Mouse (Mus musculus): Measurements from ENCODE around the gene Pfdn4. TPM values are rescaled to one million over a fixed set of nuclear protein-coding genes. Genes with fewer than 3 reads are reported as not detected.
A peak's percentile ranks its signal among the peaks of the same experiment; 100 is the strongest.

Pfdn4 gene
- polyA plus RNA-seq, 1 experiment from 2014 or later = 142 TPM

GRCm38 (mm10) chr2:170487202-170487601, 9.0 kb upstream of the Pfdn4 start:
- no peak overlapping the region for H3K4me3 ChIP-seq (replicated peaks; ENCODE audit: low read depth, low read length)
- H3K9ac ChIP-seq (replicated peaks; ENCODE audit: low read length) = no peak overlapping the region
- whole genome bisulfite sequencing = 54% methylated on average over 7 of the region's 7 CpGs
- no peaks in the 10 kb centered on the region for H3K27me3 ChIP-seq (ENCODE audit: control insufficient read depth, insufficient read depth, low read length)
- peak; percentile 67 for DNase-seq
- no peak for ATAC-seq (ENCODE audit: low FRiP score, low TSS enrichment)
- no peaks in the 10 kb centered on the region for H3K36me3 ChIP-seq (ENCODE audit: control insufficient read depth, insufficient read depth, low read length)
- 0 out of 2 replicates have a peak overlapping the region, but pooled peaks have one; percentile 8 for H3K27ac ChIP-seq (replicated peaks; ENCODE audit: low read depth, low read length)
- H3K4me2 ChIP-seq (ENCODE audit: low read length) = peak overlapping the region; percentile 29; the same call in 1 of the 2 replicates
- H3K4me1 ChIP-seq (ENCODE audit: control insufficient read depth, insufficient read depth, low read length) = no peaks in the 10 kb centered on the region
- no peaks in the 10 kb centered on the region for H3K9me3 ChIP-seq (ENCODE audit: control insufficient read depth, low read length)

GRCm38 (mm10) chr2:170487890-170488502, 8.2 kb upstream of the Pfdn4 start:
- no peaks in the 10 kb centered on the region for H3K9me3 ChIP-seq (ENCODE audit: control insufficient read depth, low read length)
- no peak overlapping the region for H3K9ac ChIP-seq (replicated peaks; ENCODE audit: low read length)
- no peaks in the 10 kb centered on the region for H3K36me3 ChIP-seq (ENCODE audit: control insufficient read depth, insufficient read depth, low read length)
- H3K27me3 ChIP-seq (ENCODE audit: control insufficient read depth, insufficient read depth, low read length) = no peaks in the 10 kb centered on the region
- H3K27ac ChIP-seq (replicated peaks; ENCODE audit: low read depth, low read length) = no peak overlapping the region
- DNase-seq (peak; percentile 73), ATAC-seq (ENCODE audit: low FRiP score, low TSS enrichment) (no peak)
- no peaks in the 10 kb centered on the region for H3K4me1 ChIP-seq (ENCODE audit: control insufficient read depth, insufficient read depth, low read length)
- H3K4me2 ChIP-seq (ENCODE audit: low read length) = peak overlapping the region; percentile 29
- H3K4me3 ChIP-seq (replicated peaks; ENCODE audit: low read depth, low read length) = no peak overlapping the region
- 44% methylated on average over 26 of the region's 26 CpGs for WGBS

- H3K27me3 ChIP-seq (ENCODE audit: control insufficient read depth, insufficient read depth, low read length) = peaks cover 42% of the 10 kb centered on the region
- no peak overlapping the region for H3K4me2 ChIP-seq (ENCODE audit: low read length)
- H3K4me3 ChIP-seq (replicated peaks; ENCODE audit: low read depth, low read length) = no peak overlapping the region
- peaks cover 7% of the 10 kb centered on the region; the same call in 1 of the 2 replicates for H3K4me1 ChIP-seq (ENCODE audit: control insufficient read depth, insufficient read depth, low read length)
- no peaks in the 10 kb centered on the region for H3K36me3 ChIP-seq (ENCODE audit: control insufficient read depth, insufficient read depth, low read length)
- WGBS = 5% methylated on average over 31 of the region's 31 CpGs
- no peak overlapping the region for H3K27ac ChIP-seq (replicated peaks; ENCODE audit: low read depth, low read length)
- DNase-seq = peak; percentile 47
- H3K9me3 ChIP-seq (ENCODE audit: control insufficient read depth, low read length) = no peaks in the 10 kb centered on the region
- no peak overlapping the region for H3K9ac ChIP-seq (replicated peaks; ENCODE audit: low read length)
- ATAC-seq (ENCODE audit: low FRiP score, low TSS enrichment) = no peak
Measured at GRCm38 (mm10) chr2:170494784-170495710, 1.2 kb upstream of the Pfdn4 start.

GRCm38 (mm10) chr2:170497091-170497566, 901 bp downstream of the Pfdn4 start, which contains the start of gene Cyp24a1:
Gene Cyp24a1 (minus strand): TSS chr2:170497145.
- H3K9me3 ChIP-seq (ENCODE audit: control insufficient read depth, low read length) = no peaks in the 10 kb centered on the region
- H3K9ac ChIP-seq (replicated peaks; ENCODE audit: low read length) = peak within 1 kb of the TSS; percentile 20; the same call in 1 of the 2 replicates
- ATAC-seq (ENCODE audit: low FRiP score, low TSS enrichment) = peak; percentile 37; the same call in 1 of the 2 replicates
- H3K36me3 ChIP-seq (ENCODE audit: control insufficient read depth, insufficient read depth, low read length) = no peaks in the 10 kb centered on the region
- H3K4me3 ChIP-seq (replicated peaks; ENCODE audit: low read depth, low read length) = peak within 1 kb of the TSS; percentile 30
- peaks cover 42% of the 10 kb centered on the region for H3K27me3 ChIP-seq (ENCODE audit: control insufficient read depth, insufficient read depth, low read length)
- WGBS = under 1% methylated on average over 36 of the region's 36 CpGs
- peak within 1 kb of the TSS; percentile 53 for H3K4me2 ChIP-seq (ENCODE audit: low read length)
- H3K4me1 ChIP-seq (ENCODE audit: control insufficient read depth, insufficient read depth, low read length) = peaks cover 7% of the 10 kb centered on the region; the same call in 1 of the 2 replicates
- DNase-seq = peak; percentile 71
- H3K27ac ChIP-seq (replicated peaks; ENCODE audit: low read depth, low read length) = no peak within 1 kb of the TSS

GRCm38 (mm10) chr2:170498011-170498410, 1.8 kb downstream of the Pfdn4 start:
- no peak overlapping the region for H3K4me2 ChIP-seq (ENCODE audit: low read length)
- H3K4me3 ChIP-seq (replicated peaks; ENCODE audit: low read depth, low read length) = no peak overlapping the region
- H3K9me3 ChIP-seq (ENCODE audit: control insufficient read depth, low read length) = no peaks in the 10 kb centered on the region
- no peak overlapping the region for H3K9ac ChIP-seq (replicated peaks; ENCODE audit: low read length)
- no peak overlapping the region for H3K27ac ChIP-seq (replicated peaks; ENCODE audit: low read depth, low read length)
- no peaks in the 10 kb centered on the region for H3K36me3 ChIP-seq (ENCODE audit: control insufficient read depth, insufficient read depth, low read length)
- DNase-seq = no peak
- H3K27me3 ChIP-seq (ENCODE audit: control insufficient read depth, insufficient read depth, low read length) = peaks cover 42% of the 10 kb centered on the region
- 24% methylated on average over 8 of the region's 8 CpGs for WGBS
- H3K4me1 ChIP-seq (ENCODE audit: control insufficient read depth, insufficient read depth, low read length) = peaks cover 7% of the 10 kb centered on the region; the same call in 1 of the 2 replicates
- no peak for ATAC-seq (ENCODE audit: low FRiP score, low TSS enrichment)

GRCm38 (mm10) chr2:170503343-170503742, 7.1 kb downstream of the Pfdn4 start:
- no peaks in the 10 kb centered on the region for H3K4me1 ChIP-seq (ENCODE audit: control insufficient read depth, insufficient read depth, low read length)
- no peak overlapping the region for H3K4me3 ChIP-seq (replicated peaks; ENCODE audit: low read depth, low read length)
- no peaks in the 10 kb centered on the region for H3K9me3 ChIP-seq (ENCODE audit: control insufficient read depth, low read length)
- H3K27me3 ChIP-seq (ENCODE audit: control insufficient read depth, insufficient read depth, low read length) = peaks cover 5% of the 10 kb centered on the region
- no peaks in the 10 kb centered on the region for H3K36me3 ChIP-seq (ENCODE audit: control insufficient read depth, insufficient read depth, low read length)
- H3K9ac ChIP-seq (replicated peaks; ENCODE audit: low read length) = no peak overlapping the region
- DNase-seq = no peak
- 73% methylated on average over 8 of the region's 8 CpGs for WGBS
- no peak for ATAC-seq (ENCODE audit: low FRiP score, low TSS enrichment)
- no peak overlapping the region for H3K4me2 ChIP-seq (ENCODE audit: low read length)
- no peak overlapping the region for H3K27ac ChIP-seq (replicated peaks; ENCODE audit: low read depth, low read length)

GRCm38 (mm10) chr2:170503983-170504382, 7.8 kb downstream of the Pfdn4 start:
- H3K27ac ChIP-seq (replicated peaks; ENCODE audit: low read depth, low read length) = no peak overlapping the region
- WGBS = 49% methylated on average over 4 of the region's 4 CpGs
- H3K9me3 ChIP-seq (ENCODE audit: control insufficient read depth, low read length) = no peaks in the 10 kb centered on the region
- H3K4me2 ChIP-seq (ENCODE audit: low read length) = no peak overlapping the region
- no peaks in the 10 kb centered on the region for H3K4me1 ChIP-seq (ENCODE audit: control insufficient read depth, insufficient read depth, low read length)
- H3K4me3 ChIP-seq (replicated peaks; ENCODE audit: low read depth, low read length) = no peak overlapping the region
- no peak for ATAC-seq (ENCODE audit: low FRiP score, low TSS enrichment)
- H3K27me3 ChIP-seq (ENCODE audit: control insufficient read depth, insufficient read depth, low read length) = peaks cover under 1% of the 10 kb centered on the region; the same call in 1 of the 2 replicates
- no peak for DNase-seq
- no peaks in the 10 kb centered on the region for H3K36me3 ChIP-seq (ENCODE audit: control insufficient read depth, insufficient read depth, low read length)
- H3K9ac ChIP-seq (replicated peaks; ENCODE audit: low read length) = no peak overlapping the region

GRCm38 (mm10) chr2:170507734-170508133, 11.5 kb downstream of the Pfdn4 start:
- no peak overlapping the region for H3K9ac ChIP-seq (replicated peaks; ENCODE audit: low read length)
- 8% methylated on average over 10 of the region's 10 CpGs for WGBS
- no peaks in the 10 kb centered on the region for H3K27me3 ChIP-seq (ENCODE audit: control insufficient read depth, insufficient read depth, low read length)
- no peaks in the 10 kb centered on the region for H3K36me3 ChIP-seq (ENCODE audit: control insufficient read depth, insufficient read depth, low read length)
- H3K27ac ChIP-seq (replicated peaks; ENCODE audit: low read depth, low read length) = no peak overlapping the region
- no peaks in the 10 kb centered on the region for H3K9me3 ChIP-seq (ENCODE audit: control insufficient read depth, low read length)
- no peak overlapping the region for H3K4me2 ChIP-seq (ENCODE audit: low read length)
- ATAC-seq (ENCODE audit: low FRiP score, low TSS enrichment) (no peak), DNase-seq (peak; percentile 94)
- H3K4me3 ChIP-seq (replicated peaks; ENCODE audit: low read depth, low read length) = no peak overlapping the region
- peaks cover 8% of the 10 kb centered on the region for H3K4me1 ChIP-seq (ENCODE audit: control insufficient read depth, insufficient read depth, low read length)
